29 mouse cellular contexts compared by ENCODE assay signal in genomic region chr8:119544606-119545005, GRCm38 (mm10). TPM values are rescaled to one million over a fixed set of nuclear protein-coding genes. Genes with fewer than 3 reads are reported as not detected.
DNase-seq lines count a peak whose midpoint lies in the region; ATAC-seq and TF ChIP-seq lines count a peak whose summit lies in the region.
"Had no signal": no experiment of that assay in that cellular context is flagged by ENCODE, and none has a peak within 500 bp of the region (broad histone marks: within the 10 kb centered on the region; RNA-seq: fewer than 3 reads in every experiment).

No protein-coding gene starts in this region.

- DNase-seq in ES-CJ7 (ENCODE audit: low read depth, low spot score) = peak; percentile 69
- DNase-seq in ZHBTc4 (ENCODE audit: low read depth, low spot score) = peak; percentile 83
- no peak for DNase-seq in kidney, adult 2 months
- no peak for DNase-seq in B cell, adult 2 months
- DNase-seq in lung, postnatal 0 days (ENCODE audit: low spot score) = no peak
- DNase-seq: adrenal gland, adult 2 months; adrenal gland, postnatal 14 days; cerebellum, adult 11 months; cerebellum, adult 2 months; cerebellum, adult 9-11 months; cerebellum, postnatal 25 days; embryo, embryonic 11 days; gastrocnemius, postnatal 10 days; gastrocnemius, postnatal 36 days; heart, adult 2 months; heart, postnatal 14 days; heart, postnatal 4 days had no signal

- no peak overlapping the region for H3K4me2 ChIP-seq in lung, postnatal 0 days (replicated peaks; ENCODE audit: low read depth, low read length)
- H3K4me2 ChIP-seq: embryonic facial prominence, embryonic 13.5 days; forebrain, embryonic 12.5 days; heart, embryonic 13.5 days; hindbrain, embryonic 14.5 days had no signal

- no peaks in the 10 kb centered on the region for H3K9me3 ChIP-seq in ES-Bruce4 (replicated peaks; ENCODE audit: control insufficient read depth, insufficient read depth, low read length, poor library complexity, severe bottlenecking)
- H3K9me3 ChIP-seq in lung, postnatal 0 days (ENCODE audit: low read length) = no peaks in the 10 kb centered on the region
- H3K9me3 ChIP-seq: embryonic facial prominence, embryonic 10.5 days; embryonic facial prominence, embryonic 13.5 days; forebrain, embryonic 12.5 days; heart, embryonic 10.5 days; heart, embryonic 13.5 days had no signal

- TF ChIP-seq POLR2A in ES-Bruce4 (IDR thresholded peaks at IDR 0.05; ENCODE audit: insufficient read depth, low read length) = no peak
- no peak for TF ChIP-seq POLR2A in kidney, adult 2 months (IDR thresholded peaks at IDR 0.05; ENCODE audit: low read depth, low read length)

- H3K36me3 ChIP-seq in ES-Bruce4 (ENCODE audit: control insufficient read depth, insufficient read depth, low read length, poor library complexity, severe bottlenecking) = peaks cover 67% of the 10 kb centered on the region
- peaks cover 8% of the 10 kb centered on the region for H3K36me3 ChIP-seq in kidney, adult 2 months (ENCODE audit: control insufficient read depth, insufficient read depth, low read length)
- peaks cover 31% of the 10 kb centered on the region; the same call in 1 of the 2 replicates for H3K36me3 ChIP-seq in lung, postnatal 0 days (ENCODE audit: insufficient read depth, low read length)

- peaks cover 8% of the 10 kb centered on the region for H3K4me1 ChIP-seq in ES-Bruce4 (ENCODE audit: control insufficient read depth, insufficient read depth, low read length)
- H3K4me1 ChIP-seq in kidney, adult 2 months (ENCODE audit: control insufficient read depth, insufficient read depth, low read length) = no peaks in the 10 kb centered on the region
- H3K4me1 ChIP-seq in lung, postnatal 0 days (ENCODE audit: insufficient read depth, low read depth, low read length) = no peaks in the 10 kb centered on the region
- H3K4me1 ChIP-seq: embryonic facial prominence, embryonic 10.5 days; forebrain, embryonic 12.5 days had no signal

- peak overlapping the region; percentile 66 for H3K27ac ChIP-seq in ES-Bruce4 (ENCODE audit: insufficient read depth, low read length)
- H3K27ac ChIP-seq in kidney, adult 2 months (ENCODE audit: insufficient read depth, low read depth, low read length) = no peak overlapping the region
- H3K27ac ChIP-seq in lung, postnatal 0 days (ENCODE audit: low read length) = no peak overlapping the region
- H3K27ac ChIP-seq: embryonic facial prominence, embryonic 10.5 days; forebrain, embryonic 12.5 days; heart, adult 2 months; heart, embryonic 10.5 days; heart, embryonic 13.5 days; hindbrain, embryonic 14.5 days; hindbrain, postnatal 0 days had no signal

- H3K9ac ChIP-seq in ES-Bruce4 (ENCODE audit: low read depth, poor library complexity, severe bottlenecking) = no peak overlapping the region
- H3K9ac ChIP-seq in lung, postnatal 0 days (replicated peaks; ENCODE audit: low read depth) = no peak overlapping the region
- H3K9ac ChIP-seq: embryonic facial prominence, embryonic 13.5 days; forebrain, embryonic 12.5 days; heart, embryonic 13.5 days; hindbrain, embryonic 14.5 days had no signal

- no peak overlapping the region for H3K4me3 ChIP-seq in ES-Bruce4 (ENCODE audit: low read depth, low read length)
- no peak overlapping the region for H3K4me3 ChIP-seq in kidney, adult 2 months (ENCODE audit: insufficient read depth, low read depth, low read length)
- H3K4me3 ChIP-seq in lung, postnatal 0 days (ENCODE audit: low read depth, low read length) = no peak overlapping the region
- H3K4me3 ChIP-seq: embryonic facial prominence, embryonic 10.5 days; embryonic facial prominence, embryonic 13.5 days; erythroblast, embryonic 14.5 days; forebrain, embryonic 12.5 days; heart, adult 2 months; heart, embryonic 10.5 days; heart, embryonic 13.5 days had no signal

- peak; percentile 65 for TF ChIP-seq EP300 in ES-Bruce4 (IDR thresholded peaks at IDR 0.05; ENCODE audit: insufficient read depth, low read depth, low read length)
- no peak for TF ChIP-seq EP300 in lung, postnatal 0 days (IDR thresholded peaks at IDR 0.05)

- ATAC-seq in lung, postnatal 0 days = no peak
- ATAC-seq: forebrain, embryonic 16.5 days; hindbrain, postnatal 0 days had no signal

- WGBS in kidney, adult 2 months = 81% methylated on average over 3 of the region's 3 CpGs
- WGBS in lung, postnatal 0 days = 77% methylated on average over 3 of the region's 3 CpGs

- no peaks in the 10 kb centered on the region for H3K27me3 ChIP-seq in ES-Bruce4 (ENCODE audit: control insufficient read depth, insufficient read depth, low read length, poor library complexity, severe bottlenecking)
- H3K27me3 ChIP-seq in kidney, adult 2 months (replicated peaks; ENCODE audit: control insufficient read depth, insufficient read depth, low read length) = no peaks in the 10 kb centered on the region
- H3K27me3 ChIP-seq in lung, postnatal 0 days (replicated peaks; ENCODE audit: insufficient read depth, low read length) = no peaks in the 10 kb centered on the region
- H3K27me3 ChIP-seq: embryonic facial prominence, embryonic 13.5 days; forebrain, embryonic 12.5 days; heart, embryonic 13.5 days had no signal

- no peak for TF ChIP-seq CTCF in ES-Bruce4 (IDR thresholded peaks at IDR 0.05; ENCODE audit: low read depth, low read length)
- no peak for TF ChIP-seq CTCF in kidney, adult 2 months (conservative IDR thresholded peaks at IDR 0.05; ENCODE audit: insufficient read depth, insufficient read length, low read depth, low read length)
- no peak for TF ChIP-seq CTCF in lung, postnatal 0 days (IDR thresholded peaks at IDR 0.05)

RNA-seq across cellular contexts. Expression of gene Mbtps1, which starts 13.9 kb away (rescaled TPM):
- polyA plus RNA-seq in ES-Bruce4 (2011; ENCODE audit: insufficient read depth, insufficient read length, low read depth, missing spikeins) = 117 and 118 TPM in 2 replicates
- 58.0 and 67.3 TPM in 2 replicates for polyA plus RNA-seq in kidney, adult 2 months (2012; rRNA removed)
- polyA plus RNA-seq in lung, postnatal 0 days (2015; fragmentation: Nextera tagmentation; extraction: Ambion mirVana) = 64.4 and 67.4 TPM in 2 replicates

RNA-seq across cellular contexts. Expression of gene Hsdl1, which starts 30.4 kb away (rescaled TPM):
- 19.2 and 20.6 TPM in 2 replicates for polyA plus RNA-seq in ES-Bruce4 (2011; ENCODE audit: insufficient read depth, insufficient read length, low read depth, missing spikeins)
- 20.0 and 23.1 TPM in 2 replicates for polyA plus RNA-seq in kidney, adult 2 months (2012; rRNA removed)
- polyA plus RNA-seq in lung, postnatal 0 days (2015; fragmentation: Nextera tagmentation; extraction: Ambion mirVana) = 26.0 and 27.0 TPM in 2 replicates

RNA-seq across cellular contexts. Expression of gene Dnaaf1, which starts 30.4 kb away (rescaled TPM):
- polyA plus RNA-seq in ES-Bruce4 (2011; ENCODE audit: insufficient read depth, insufficient read length, low read depth, missing spikeins) = 0.28 TPM in 1 of 2 replicates, not detected in the other
- 0.42 and 0.57 TPM in 2 replicates for polyA plus RNA-seq in kidney, adult 2 months (2012; rRNA removed)
- polyA plus RNA-seq in lung, postnatal 0 days (2015; fragmentation: Nextera tagmentation; extraction: Ambion mirVana) = 2.9 and 4.0 TPM in 2 replicates
- polyA plus RNA-seq: adrenal gland, adult 2 months; erythroblast, embryonic 14.5 days had no signal

RNA-seq across cellular contexts. Expression of gene Slc38a8, which starts 43.1 kb away (rescaled TPM):
- polyA plus RNA-seq in ES-Bruce4 (2011; ENCODE audit: insufficient read depth, insufficient read length, low read depth, missing spikeins) = not detected in 2 replicates
- polyA plus RNA-seq in kidney, adult 2 months (2012; rRNA removed) = 0.08 TPM in 1 of 2 replicates, not detected in the other
- polyA plus RNA-seq in lung, postnatal 0 days (2015; fragmentation: Nextera tagmentation; extraction: Ambion mirVana) = not detected in 2 replicates
- polyA plus RNA-seq: erythroblast, embryonic 14.5 days; forebrain, embryonic 16.5 days; heart, adult 2 months; heart, embryonic 10.5 days; heart, embryonic 13.5 days; heart, embryonic 16.5 days; hindbrain, embryonic 11.5 days; hindbrain, embryonic 14.5 days had no signal

Comparison
In these comparisons a context has a peak if more than half of its experiments do, and no peak if none do; other contexts are left out.
1. DNase-seq: peak in ES-CJ7 (single experiment) and ZHBTc4 (single experiment); none in kidney, adult 2 months (single experiment), B cell, adult 2 months (0 of 2) and lung, postnatal 0 days (single experiment).